Mouse (Mus musculus) erythroblast, embryonic 14.5 days (primary cell): ENCODE measurements around the gene Ghr. TPM values are rescaled to one million over a fixed set of nuclear protein-coding genes. Genes with fewer than 3 reads are reported as not detected.

Source experiments
- H3K27me3 ChIP-seq: 2 replicates; pipeline ENCODE4 v1.6.1; 2012; ENCODE audit warnings: inconsistent platforms; ENCODE audit not compliant: control insufficient read depth
- H3K36me3 ChIP-seq: 2 replicates; pipeline ENCODE4 v1.6.1; 2012; ENCODE audit warnings: mild to moderate bottlenecking, inconsistent platforms; ENCODE audit not compliant: control insufficient read depth
- H3K4me1 ChIP-seq: 2 replicates; pipeline ENCODE4 v1.6.1; 2012; ENCODE audit warnings: inconsistent platforms; ENCODE audit not compliant: control insufficient read depth
- H3K4me3 ChIP-seq: replicated peaks from 2 replicates; pipeline ENCODE3; 2012; ENCODE audit warnings: moderate library complexity, mild to moderate bottlenecking, inconsistent platforms
- H3K9me3 ChIP-seq: 2 replicates; pipeline ENCODE4 v1.6.1; 2012; ENCODE audit warnings: low read length, inconsistent platforms, mixed read lengths; ENCODE audit not compliant: control insufficient read depth
- GATA1 ChIP-seq: IDR thresholded peaks from 2 replicates; pipeline ENCODE4 v1.6.1; 2012; ENCODE audit warnings: low read length, inconsistent platforms, mixed read lengths
- TAL1 ChIP-seq: IDR thresholded peaks from 3 replicates; pipeline ENCODE4 v1.6.1; 2012; ENCODE audit warnings: low read length, inconsistent platforms, mixed read lengths
- polyA plus RNA-seq: library from polyadenylated mRNA; stranded (reverse); fragments of >175 nt; gene quantifications from 2 replicates; pipeline ENCODE4 v1.2.3, GENCODE M21; 2012

Ghr gene
- polyA plus RNA-seq, 1 experiment: not detected

GRCm38 (mm10) chr15:3383788-3384187 is 199.5 kb downstream of the Ghr start:
- H3K4me3 ChIP-seq: no peak overlapping the region
- H3K4me1 ChIP-seq: no peaks in the 10 kb centered on the region
- H3K27me3 ChIP-seq: no peaks in the 10 kb centered on the region
- no peaks in the 10 kb centered on the region for H3K36me3 ChIP-seq
- TF ChIP-seq TAL1 (no peak), GATA1 (no peak)
- H3K9me3 ChIP-seq: no peaks in the 10 kb centered on the region

- Histone ChIP-seq H3K4me3 (no peak overlapping the region), H3K9me3 (no peaks in the 10 kb centered on the region), H3K36me3 (no peaks in the 10 kb centered on the region), H3K4me1 (no peaks in the 10 kb centered on the region), H3K27me3 (no peaks in the 10 kb centered on the region)
- TF ChIP-seq TAL1: no peak
- TF ChIP-seq GATA1: no peak
Measured at GRCm38 (mm10) chr15:3381413-3381812, 201.9 kb downstream of the Ghr start.

GRCm38 (mm10) chr15:3368261-3368832 is 214.9 kb downstream of the Ghr start:
- H3K36me3 ChIP-seq: no peaks in the 10 kb centered on the region
- TF ChIP-seq GATA1: no peak
- TF ChIP-seq TAL1: no peak
- no peaks in the 10 kb centered on the region for H3K27me3 ChIP-seq
- H3K4me1 ChIP-seq: no peaks in the 10 kb centered on the region
- no peak overlapping the region for H3K4me3 ChIP-seq
- peaks cover 9% of the 10 kb centered on the region for H3K9me3 ChIP-seq

GRCm38 (mm10) chr15:3356073-3356766 is 227.1 kb downstream of the Ghr start:
- H3K4me3 ChIP-seq: no peak overlapping the region

GRCm38 (mm10) chr15:3353696-3354095 is 229.6 kb downstream of the Ghr start:
- no peaks in the 10 kb centered on the region for H3K4me1 ChIP-seq
- no peak overlapping the region for H3K4me3 ChIP-seq
- no peak for TF ChIP-seq GATA1
- TF ChIP-seq TAL1: no peak
- H3K27me3 ChIP-seq: no peaks in the 10 kb centered on the region
- no peaks in the 10 kb centered on the region for H3K9me3 ChIP-seq
- no peaks in the 10 kb centered on the region for H3K36me3 ChIP-seq

More at GRCm38 (mm10) chr15:3356073-3356766, 227.1 kb downstream of the Ghr start:
- H3K4me1 ChIP-seq: no peaks in the 10 kb centered on the region
- no peaks in the 10 kb centered on the region for H3K36me3 ChIP-seq
- TF ChIP-seq GATA1: no peak
- TF ChIP-seq TAL1: no peak
- H3K9me3 ChIP-seq: peaks cover 2% of the 10 kb centered on the region; the same call in 1 of the 2 replicates
- no peaks in the 10 kb centered on the region for H3K27me3 ChIP-seq

GRCm38 (mm10) chr15:3349306-3350064 is 233.8 kb downstream of the Ghr start:
- no peaks in the 10 kb centered on the region for H3K36me3 ChIP-seq
- no peak overlapping the region for H3K4me3 ChIP-seq
- H3K9me3 ChIP-seq: no peaks in the 10 kb centered on the region
- H3K27me3 ChIP-seq: no peaks in the 10 kb centered on the region
- TF ChIP-seq GATA1 (no peak), TAL1 (no peak)
- no peaks in the 10 kb centered on the region for H3K4me1 ChIP-seq

GRCm38 (mm10) chr15:3346682-3347081 is 236.6 kb downstream of the Ghr start:
- H3K27me3 ChIP-seq: no peaks in the 10 kb centered on the region

GRCm38 (mm10) chr15:3344555-3344954 is 238.7 kb downstream of the Ghr start:
- Histone ChIP-seq H3K27me3 (no peaks in the 10 kb centered on the region), H3K4me3 (no peak overlapping the region), H3K36me3 (no peaks in the 10 kb centered on the region), H3K9me3 (no peaks in the 10 kb centered on the region), H3K4me1 (no peaks in the 10 kb centered on the region)
- TF ChIP-seq TAL1 (no peak), GATA1 (no peak)

More at GRCm38 (mm10) chr15:3346682-3347081, 236.6 kb downstream of the Ghr start:
- Histone ChIP-seq H3K36me3 (no peaks in the 10 kb centered on the region), H3K9me3 (no peaks in the 10 kb centered on the region), H3K4me1 (no peaks in the 10 kb centered on the region), H3K4me3 (no peak overlapping the region)
- TF ChIP-seq GATA1 (no peak), TAL1 (no peak)
